Mouse (Mus musculus): ENCODE results near the gene Ntf3. TPM values are rescaled to one million over a fixed set of nuclear protein-coding genes. Genes with fewer than 3 reads are reported as not detected.
A peak's percentile ranks its signal among the peaks of the same experiment; 100 is the strongest.

Gene Ntf3
- 7.6 and 8.0 TPM in 2 replicates for polyA plus RNA-seq (2015; fragmentation: Nextera tagmentation; extraction: Ambion mirVana)

DNA sequence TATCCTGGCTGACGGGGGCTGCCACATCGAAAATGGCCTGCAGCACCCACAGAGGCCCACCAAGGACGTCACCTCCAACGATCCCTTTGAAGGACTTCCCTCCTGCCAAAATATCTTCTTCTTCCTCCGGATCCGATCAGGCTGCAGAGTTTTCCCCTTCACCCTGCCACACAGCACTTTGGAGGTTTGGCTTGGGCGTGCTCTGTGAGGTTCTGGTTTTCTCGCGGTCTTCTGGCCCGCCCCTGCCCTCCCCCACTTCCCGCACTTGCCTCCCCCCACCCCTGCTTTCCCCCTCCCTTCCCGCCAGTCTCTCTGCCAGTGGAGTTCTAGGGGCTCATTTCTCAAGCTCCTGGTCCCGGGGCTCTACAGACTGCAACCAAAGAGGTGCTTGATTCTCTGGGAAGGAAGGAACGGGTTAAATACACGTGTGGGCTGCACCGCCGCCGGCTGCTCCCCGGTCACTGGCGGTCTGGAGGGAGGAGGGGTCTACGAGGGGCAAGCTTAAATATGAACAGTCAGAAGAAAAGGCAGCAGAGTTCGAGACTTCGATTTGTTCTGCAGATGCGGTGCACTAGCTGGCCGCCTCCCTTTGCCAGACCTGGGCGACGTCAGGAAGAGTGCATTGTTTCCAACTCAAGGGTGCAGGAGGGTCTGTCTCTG, at the start of gene Ntf3:
Ntf3 (minus strand) TSS at position 363 of the 660 bp plus-strand sequence.
- Histone ChIP-seq H3K4me3 (replicated peaks) (peak within 1 kb of the TSS; percentile 27), H3K9me3 (replicated peaks) (no peaks in the 10 kb centered on the region), H3K9ac (replicated peaks) (0 out of 2 replicates have a peak within 1 kb of the TSS, but pooled peaks have one; percentile 23), H3K27me3 (replicated peaks) (peaks cover 58% of the 10 kb centered on the region), H3K4me2 (peak within 1 kb of the TSS; percentile 56), H3K27ac (replicated peaks) (no peak within 1 kb of the TSS), H3K4me1 (peaks cover 48% of the 10 kb centered on the region), H3K36me3 (no peaks in the 10 kb centered on the region)
- ATAC-seq (ENCODE audit: low FRiP score), result no peak
- 0% methylated on average over 27 of the region's 27 CpGs for WGBS

DNA sequence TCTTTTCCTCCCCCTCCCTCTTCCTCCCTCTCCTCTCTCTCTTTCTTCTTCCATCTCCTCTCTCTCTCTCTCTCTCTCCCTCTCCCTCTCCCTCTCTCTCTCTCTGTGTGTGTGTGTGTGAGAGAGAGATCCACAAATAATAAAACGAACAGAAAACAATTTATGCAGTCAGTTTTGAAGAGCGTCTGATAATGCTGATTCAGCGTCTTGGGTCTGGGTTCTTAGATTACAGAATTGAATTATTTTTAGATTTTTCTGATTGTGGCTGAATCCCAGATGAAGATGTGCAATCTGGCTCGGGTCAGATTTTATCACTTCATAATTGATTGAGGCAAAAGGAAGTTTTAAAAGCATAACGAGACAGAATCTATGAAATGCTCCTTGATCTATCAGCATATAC, 46.6 kb upstream of the Ntf3 start:
- H3K36me3 ChIP-seq, result no peaks in the 10 kb centered on the region
- H3K4me3 ChIP-seq (replicated peaks), result no peak overlapping the region
- H3K4me1 ChIP-seq, result no peaks in the 10 kb centered on the region
- H3K9ac ChIP-seq (replicated peaks), result no peak overlapping the region
- WGBS, result 83% methylated on average over 5 of the region's 5 CpGs
- no peak overlapping the region for H3K27ac ChIP-seq (replicated peaks)
- H3K27me3 ChIP-seq (replicated peaks), result no peaks in the 10 kb centered on the region
- ATAC-seq (ENCODE audit: low FRiP score), result no peak
- H3K9me3 ChIP-seq (replicated peaks), result no peaks in the 10 kb centered on the region
- no peak overlapping the region for H3K4me2 ChIP-seq

DNA sequence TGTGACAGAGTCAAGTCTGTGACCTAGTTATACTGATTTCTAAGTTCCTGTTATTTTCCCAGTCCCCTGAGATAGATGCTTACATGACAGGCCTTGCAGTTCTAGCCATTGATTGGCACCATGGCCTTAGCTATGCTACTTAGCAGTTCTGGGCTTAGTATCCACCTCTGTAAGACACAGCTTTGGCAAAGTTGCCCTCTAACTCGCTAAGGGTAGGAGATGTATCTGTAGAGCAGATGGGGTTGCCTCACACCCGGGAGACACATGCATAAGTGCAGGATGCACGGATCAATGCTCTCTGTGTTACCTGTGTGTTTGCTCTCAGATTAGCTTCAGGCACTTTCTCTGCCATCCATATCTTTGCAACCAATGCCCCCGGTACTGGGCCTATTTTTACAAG, 36.7 kb upstream of the Ntf3 start:
- H3K9me3 ChIP-seq (replicated peaks), result no peaks in the 10 kb centered on the region
- H3K4me3 ChIP-seq (replicated peaks), result no peak overlapping the region
- no peak overlapping the region for H3K9ac ChIP-seq (replicated peaks)
- 74% methylated on average over 4 of the region's 4 CpGs for WGBS
- H3K27ac ChIP-seq (replicated peaks), result peak overlapping the region; percentile 69; the same call in 1 of the 2 replicates
- no peaks in the 10 kb centered on the region for H3K36me3 ChIP-seq
- peaks cover 13% of the 10 kb centered on the region for H3K4me1 ChIP-seq
- no peak overlapping the region for H3K4me2 ChIP-seq
- peak; percentile 59 for ATAC-seq (ENCODE audit: low FRiP score)
- no peaks in the 10 kb centered on the region for H3K27me3 ChIP-seq (replicated peaks)

DNA sequence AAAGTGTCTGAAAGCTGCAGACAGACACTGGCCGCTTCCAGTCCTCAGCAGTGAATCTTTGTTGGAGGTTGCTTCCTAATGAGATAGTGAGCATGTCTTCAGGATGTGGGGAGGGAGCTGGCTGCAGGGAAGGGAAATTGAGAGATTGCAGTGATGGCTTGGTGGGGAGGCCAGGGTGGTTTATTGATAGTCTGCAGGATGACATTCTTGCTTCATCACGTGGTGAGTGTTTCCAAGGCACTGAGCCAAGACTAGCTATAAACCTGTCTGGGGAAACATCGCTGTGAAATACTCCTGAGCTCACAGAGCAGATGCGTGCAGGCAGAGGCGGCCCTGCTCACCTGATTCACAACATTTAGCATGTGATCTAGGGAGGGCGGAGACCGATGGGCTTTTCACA, 36.2 kb upstream of the Ntf3 start:
- Histone ChIP-seq H3K36me3 (no peaks in the 10 kb centered on the region), H3K4me2 (no peak overlapping the region), H3K9ac (replicated peaks) (no peak overlapping the region), H3K27me3 (replicated peaks) (no peaks in the 10 kb centered on the region), H3K4me3 (replicated peaks) (no peak overlapping the region), H3K4me1 (peaks cover 13% of the 10 kb centered on the region), H3K9me3 (replicated peaks) (no peaks in the 10 kb centered on the region), H3K27ac (replicated peaks) (peak overlapping the region; percentile 69)
- 41% methylated on average over 7 of the region's 7 CpGs for WGBS
- peak; percentile 94 for ATAC-seq (ENCODE audit: low FRiP score)

DNA sequence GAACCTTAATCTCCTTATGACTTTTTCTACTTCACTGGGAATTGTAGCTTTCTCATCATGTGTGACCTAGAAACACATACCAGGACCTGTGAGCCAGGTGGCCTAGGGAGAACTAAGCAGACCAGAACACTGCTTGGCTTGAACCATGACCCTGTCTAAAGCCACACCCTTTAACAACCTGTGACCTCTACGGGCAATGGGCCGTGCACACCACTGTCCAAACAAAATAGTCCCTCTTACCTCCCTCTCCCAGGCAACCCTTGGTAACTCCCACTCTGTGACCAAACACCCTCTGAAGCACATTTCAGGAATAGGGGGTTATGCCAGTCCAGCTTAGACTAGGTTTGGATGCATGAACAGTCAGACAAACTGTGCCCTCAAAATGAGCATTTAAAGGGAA, 35.0 kb upstream of the Ntf3 start:
- Histone ChIP-seq H3K27me3 (replicated peaks) (no peaks in the 10 kb centered on the region), H3K4me2 (no peak overlapping the region), H3K4me1 (peaks cover 13% of the 10 kb centered on the region), H3K27ac (replicated peaks) (no peak overlapping the region), H3K9me3 (replicated peaks) (no peaks in the 10 kb centered on the region), H3K4me3 (replicated peaks) (no peak overlapping the region), H3K36me3 (no peaks in the 10 kb centered on the region), H3K9ac (replicated peaks) (no peak overlapping the region)
- WGBS, result 81% methylated on average over 2 of the region's 2 CpGs
- no peak for ATAC-seq (ENCODE audit: low FRiP score)

DNA sequence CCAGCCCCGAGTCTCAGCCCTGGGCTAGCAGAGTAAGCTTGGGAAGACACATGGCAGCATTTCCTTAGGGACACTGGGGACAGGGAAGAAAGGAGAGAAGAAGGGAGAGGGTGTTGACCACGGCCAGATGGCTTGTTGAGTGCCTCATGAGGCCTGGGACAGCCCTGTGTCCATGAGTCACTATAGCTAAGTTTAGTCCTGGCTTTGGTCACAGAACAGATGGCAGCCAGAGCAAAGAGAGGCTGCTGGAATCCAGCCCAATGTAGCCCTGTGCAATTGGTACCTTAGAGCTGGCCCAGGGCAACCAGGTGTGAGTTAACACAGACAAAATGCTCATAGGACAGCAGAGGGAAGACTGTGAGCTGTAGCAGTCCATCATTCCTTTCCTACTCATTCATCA, 33.2 kb upstream of the Ntf3 start:
- no peaks in the 10 kb centered on the region for H3K27me3 ChIP-seq (replicated peaks)
- no peak for ATAC-seq (ENCODE audit: low FRiP score)
- no peak overlapping the region for H3K27ac ChIP-seq (replicated peaks)
- no peak overlapping the region for H3K4me3 ChIP-seq (replicated peaks)
- H3K9ac ChIP-seq (replicated peaks), result no peak overlapping the region
- H3K4me2 ChIP-seq, result no peak overlapping the region
- H3K9me3 ChIP-seq (replicated peaks), result no peaks in the 10 kb centered on the region
- 67% methylated on average over 2 of the region's 2 CpGs for WGBS
- no peaks in the 10 kb centered on the region for H3K36me3 ChIP-seq
- peaks cover 13% of the 10 kb centered on the region for H3K4me1 ChIP-seq

DNA sequence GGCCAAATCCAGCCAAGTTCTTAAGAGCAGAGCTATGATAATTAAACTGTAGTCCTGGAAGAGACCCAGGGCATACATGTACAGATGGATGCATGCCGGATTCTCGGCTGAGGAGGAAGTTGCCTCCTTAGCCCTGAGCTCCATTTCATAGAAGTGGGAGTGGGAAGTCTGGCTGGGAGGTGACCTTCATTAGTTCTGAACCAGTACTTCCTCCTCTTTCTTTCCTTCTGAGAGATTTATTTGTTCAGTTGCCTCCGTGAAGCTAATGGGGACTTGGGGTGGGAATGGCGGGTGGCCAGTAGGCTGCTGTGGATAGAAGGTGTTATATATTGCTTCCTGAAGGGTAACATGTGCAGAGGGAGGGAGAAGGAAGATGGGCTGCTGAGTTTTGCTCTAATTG, 28.1 kb upstream of the Ntf3 start:
- no peak for ATAC-seq (ENCODE audit: low FRiP score)
- no peaks in the 10 kb centered on the region for H3K27me3 ChIP-seq (replicated peaks)
- WGBS, result 59% methylated on average over 4 of the region's 4 CpGs
- no peak overlapping the region for H3K4me2 ChIP-seq
- no peak overlapping the region for H3K9ac ChIP-seq (replicated peaks)
- H3K9me3 ChIP-seq (replicated peaks), result no peaks in the 10 kb centered on the region
- H3K4me3 ChIP-seq (replicated peaks), result no peak overlapping the region
- no peak overlapping the region for H3K27ac ChIP-seq (replicated peaks)
- no peaks in the 10 kb centered on the region for H3K36me3 ChIP-seq
- H3K4me1 ChIP-seq, result no peaks in the 10 kb centered on the region

DNA sequence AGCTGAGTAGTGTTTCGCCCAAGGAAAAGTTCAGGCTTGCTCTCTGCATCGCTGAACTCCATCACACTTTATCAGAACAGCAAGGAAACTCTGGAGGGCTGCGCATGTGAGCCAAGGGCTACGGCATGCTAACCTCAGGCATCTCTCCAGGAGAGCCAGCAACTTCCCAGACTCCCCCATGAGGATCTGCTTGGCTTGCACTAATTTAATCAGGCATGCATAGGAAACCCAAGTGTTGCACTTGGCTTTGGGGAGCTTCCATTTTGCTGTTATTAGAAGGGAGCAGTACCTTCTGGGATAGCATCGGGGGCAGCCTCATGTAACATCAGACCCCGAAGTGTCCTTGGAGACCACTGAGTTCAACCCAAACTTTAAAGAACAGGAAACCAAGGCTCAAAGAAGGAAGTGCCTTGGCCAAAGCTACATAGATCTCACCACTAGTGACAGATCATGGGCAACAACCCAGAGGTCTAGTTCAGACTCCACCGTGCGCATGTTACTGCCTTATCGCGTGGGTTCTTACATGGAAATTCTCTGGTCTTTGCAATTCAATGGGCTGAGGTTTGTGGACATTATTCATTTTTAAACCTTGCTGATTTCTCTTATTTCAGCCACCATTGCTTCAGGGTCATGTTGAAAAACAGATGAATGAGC, 23.6 kb upstream of the Ntf3 start:
- no peaks in the 10 kb centered on the region for H3K36me3 ChIP-seq
- no peak for ATAC-seq (ENCODE audit: low FRiP score)
- no peaks in the 10 kb centered on the region for H3K4me1 ChIP-seq
- 89% methylated on average over 10 of the region's 10 CpGs for WGBS
- no peaks in the 10 kb centered on the region for H3K27me3 ChIP-seq (replicated peaks)
- no peak overlapping the region for H3K4me3 ChIP-seq (replicated peaks)
- H3K9ac ChIP-seq (replicated peaks), result no peak overlapping the region
- H3K4me2 ChIP-seq, result no peak overlapping the region
- no peaks in the 10 kb centered on the region for H3K9me3 ChIP-seq (replicated peaks)
- H3K27ac ChIP-seq (replicated peaks), result no peak overlapping the region

DNA sequence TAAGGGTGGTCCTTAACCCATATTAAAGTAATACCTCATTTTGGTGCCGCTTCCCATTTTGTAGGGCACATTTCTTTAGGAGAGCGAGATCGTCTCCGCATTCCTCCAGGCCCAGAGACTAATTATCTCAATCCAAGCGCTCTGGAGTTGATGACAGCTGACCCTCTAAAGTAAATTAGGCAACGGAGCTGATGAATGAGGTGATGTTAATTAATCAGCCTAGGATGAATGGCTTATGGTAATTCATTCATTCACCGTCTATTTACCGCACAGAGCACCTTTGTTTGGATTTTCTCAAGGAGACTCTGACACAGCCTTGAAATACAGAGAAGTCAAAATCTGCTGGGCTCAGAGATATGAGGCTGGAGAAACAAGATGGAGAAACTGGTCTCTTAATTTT, 20.7 kb upstream of the Ntf3 start:
- Histone ChIP-seq H3K4me3 (replicated peaks) (no peak overlapping the region), H3K27me3 (replicated peaks) (no peaks in the 10 kb centered on the region), H3K4me2 (no peak overlapping the region), H3K36me3 (no peaks in the 10 kb centered on the region), H3K9ac (replicated peaks) (no peak overlapping the region), H3K4me1 (no peaks in the 10 kb centered on the region), H3K9me3 (replicated peaks) (no peaks in the 10 kb centered on the region), H3K27ac (replicated peaks) (no peak overlapping the region)
- ATAC-seq (ENCODE audit: low FRiP score), result no peak
- WGBS, result 42% methylated on average over 8 of the region's 8 CpGs

DNA sequence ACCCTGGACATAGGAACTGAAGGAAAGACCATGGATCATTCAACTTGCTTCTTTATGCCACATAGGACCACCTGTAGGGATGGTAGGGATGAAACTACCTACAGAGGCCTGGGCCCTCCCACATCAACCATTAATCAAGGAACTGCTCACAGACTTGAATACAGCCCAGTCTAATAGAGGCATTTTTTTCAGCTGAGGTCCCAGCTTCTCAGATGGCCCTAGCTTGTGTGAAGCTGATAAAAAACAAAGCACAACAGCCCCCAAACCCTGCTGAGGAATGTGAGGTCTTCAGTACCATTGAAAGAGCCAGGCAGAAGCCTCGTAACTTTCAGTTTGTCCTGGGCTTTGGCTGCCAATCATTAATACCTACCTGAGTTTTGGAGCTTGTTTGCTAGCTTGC, 19.4 kb upstream of the Ntf3 start:
- H3K4me3 ChIP-seq (replicated peaks), result no peak overlapping the region
- no peak overlapping the region for H3K27ac ChIP-seq (replicated peaks)
- no peaks in the 10 kb centered on the region for H3K4me1 ChIP-seq
- no peak for ATAC-seq (ENCODE audit: low FRiP score)
- H3K4me2 ChIP-seq, result no peak overlapping the region
- no peaks in the 10 kb centered on the region for H3K27me3 ChIP-seq (replicated peaks)
- WGBS, result 67% methylated on average over 1 of the region's 1 CpGs
- H3K9ac ChIP-seq (replicated peaks), result no peak overlapping the region
- H3K36me3 ChIP-seq, result no peaks in the 10 kb centered on the region
- H3K9me3 ChIP-seq (replicated peaks), result no peaks in the 10 kb centered on the region

DNA sequence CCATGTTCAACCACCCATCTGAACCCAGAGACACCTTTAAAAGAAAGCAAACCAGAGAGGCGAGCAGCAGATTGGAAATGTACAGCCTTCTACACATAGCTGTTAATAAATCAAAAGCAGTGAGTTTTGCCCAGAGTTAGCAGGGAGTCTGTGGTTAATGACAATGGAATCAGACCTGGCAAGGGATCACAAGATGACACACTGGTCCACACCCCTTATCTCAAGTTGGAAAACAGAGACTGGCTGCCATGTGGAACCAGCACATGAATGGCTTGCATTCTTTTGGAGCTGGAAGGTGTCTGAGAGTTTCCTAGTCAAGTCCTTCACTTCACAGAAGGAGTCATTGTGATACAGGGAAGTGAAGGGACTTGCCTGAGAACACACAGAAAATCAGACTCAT, 5.4 kb upstream of the Ntf3 start:
- no peak for ATAC-seq (ENCODE audit: low FRiP score)
- Histone ChIP-seq H3K4me1 (no peaks in the 10 kb centered on the region; the same call in 1 of the 2 replicates), H3K9me3 (replicated peaks) (no peaks in the 10 kb centered on the region), H3K4me3 (replicated peaks) (no peak overlapping the region), H3K9ac (replicated peaks) (no peak overlapping the region), H3K36me3 (no peaks in the 10 kb centered on the region), H3K27me3 (replicated peaks) (peaks cover 8% of the 10 kb centered on the region), H3K4me2 (no peak overlapping the region), H3K27ac (replicated peaks) (no peak overlapping the region)
- 74% methylated on average over 1 of the region's 1 CpGs for WGBS

DNA sequence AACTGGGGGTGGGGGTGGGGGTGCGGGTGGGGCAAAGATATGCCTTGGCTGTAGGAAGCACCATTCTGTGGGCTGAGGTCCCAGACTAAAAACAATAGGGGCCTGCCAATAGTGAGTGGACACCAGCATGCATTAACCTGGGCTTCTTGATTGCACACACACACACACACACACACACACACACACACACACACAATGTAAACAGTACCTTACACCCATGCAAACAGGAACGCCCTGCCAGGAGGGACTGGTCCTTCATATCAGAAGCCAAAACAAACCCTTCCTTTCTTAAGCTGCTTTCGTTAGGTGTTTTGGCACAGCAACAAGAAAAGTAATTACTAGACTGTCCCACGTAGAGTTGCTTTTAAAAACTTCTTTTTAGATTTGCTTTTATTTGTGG, 4.1 kb upstream of the Ntf3 start:
- H3K4me1 ChIP-seq, result peaks cover 11% of the 10 kb centered on the region
- H3K4me3 ChIP-seq (replicated peaks), result no peak overlapping the region
- H3K9ac ChIP-seq (replicated peaks), result no peak overlapping the region
- no peak for ATAC-seq (ENCODE audit: low FRiP score)
- H3K4me2 ChIP-seq, result no peak overlapping the region
- H3K27ac ChIP-seq (replicated peaks), result no peak overlapping the region
- H3K9me3 ChIP-seq (replicated peaks), result no peaks in the 10 kb centered on the region
- H3K27me3 ChIP-seq (replicated peaks), result peaks cover 20% of the 10 kb centered on the region
- no peaks in the 10 kb centered on the region for H3K36me3 ChIP-seq
- 83% methylated on average over 4 of the region's 4 CpGs for WGBS
